Mouse (Mus musculus): ENCODE measurements around the gene Dck.

- TF ChIP-seq CTCF (IDR thresholded peaks at IDR 0.05; ENCODE audit: low read depth) = no peak
- TF ChIP-seq EP300 (IDR thresholded peaks at IDR 0.05; ENCODE audit: low read depth) = no peak
Observed at GRCm38 (mm10) chr5:88768201-88768600, 3.4 kb downstream of the Dck start.

Measured in heart, postnatal 0 days (tissue).